Mouse (Mus musculus): Measurements from ENCODE around the gene A630023A22Rik. TPM values are rescaled to one million over a fixed set of nuclear protein-coding genes. Genes with fewer than 3 reads are reported as not detected.

A630023A22Rik gene
- polyA plus RNA-seq, 1 experiment: not detected

GRCm38 (mm10) chr14:34001445-34001844 lies 101.1 kb downstream of the A630023A22Rik start:
- Histone ChIP-seq H3K4me1 (ENCODE audit: control insufficient read depth, insufficient read depth, low read length) (no peaks in the 10 kb centered on the region), H3K27ac (ENCODE audit: insufficient read depth, low read length) (no peak overlapping the region), H3K27me3 (ENCODE audit: control insufficient read depth, insufficient read depth, low read length) (no peaks in the 10 kb centered on the region), H3K4me3 (replicated peaks; ENCODE audit: insufficient read depth, low read depth, low read length) (no peak overlapping the region)
- DNase-seq: no peak
- TF ChIP-seq POLR2A (IDR thresholded peaks at IDR 0.05; ENCODE audit: borderline replicate concordance, insufficient read depth, low read length): no peak
- TF ChIP-seq CTCF (IDR thresholded peaks at IDR 0.05; ENCODE audit: borderline replicate concordance, insufficient read depth, low read depth, low read length): no peak

Other genes with a start within 250 kb of the A630023A22Rik start
- gene Gdf10, start 179.2 kb downstream of the A630023A22Rik start, polyA plus RNA-seq (2012; rRNA removed): 39.3 and 59.5 TPM in 2 replicates
- 0.03 TPM in 1 of 2 replicates, not detected in the other for gene Gdf2, start 161.7 kb downstream of the A630023A22Rik start, polyA plus RNA-seq (2012; rRNA removed)
- 0.05 TPM in 1 of 2 replicates, not detected in the other for gene Rbp3, start 148.8 kb downstream of the A630023A22Rik start, polyA plus RNA-seq (2012; rRNA removed)
- 2.1 and 2.3 TPM in 2 replicates for gene Zfp488, start 124.0 kb downstream of the A630023A22Rik start, polyA plus RNA-seq (2012; rRNA removed)
- gene Gm30083, start 87.6 kb downstream of the A630023A22Rik start, polyA plus RNA-seq (2012; rRNA removed): not detected in 2 replicates
- not detected in 2 replicates for gene Gm5460, start 86.0 kb downstream of the A630023A22Rik start, polyA plus RNA-seq (2012; rRNA removed)
- not detected in 2 replicates for gene Antxrl, start 50.0 kb downstream of the A630023A22Rik start, polyA plus RNA-seq (2012; rRNA removed)
- gene Anxa8, start 16.8 kb downstream of the A630023A22Rik start, polyA plus RNA-seq (2012; rRNA removed): 0.18 and 0.49 TPM in 2 replicates
- 0.05 and 0.18 TPM in 2 replicates for gene Npy4r, start 49.7 kb upstream of the A630023A22Rik start, polyA plus RNA-seq (2012; rRNA removed)
- gene Gprin2, start 98.9 kb upstream of the A630023A22Rik start, polyA plus RNA-seq (2012; rRNA removed): 1.5 and 1.6 TPM in 2 replicates
- 0.56 and 0.92 TPM in 2 replicates for gene Syt15, start 116.8 kb upstream of the A630023A22Rik start, polyA plus RNA-seq (2012; rRNA removed)
- gene Shld2, start 207.7 kb upstream of the A630023A22Rik start, polyA plus RNA-seq (2012; rRNA removed): 4.3 and 4.5 TPM in 2 replicates
- gene Glud1, start 208.0 kb upstream of the A630023A22Rik start, polyA plus RNA-seq (2012; rRNA removed): 192 and 196 TPM in 2 replicates